Mouse (Mus musculus): ENCODE measurements at regions not wholly inside any gene's neighbourhood (a gene's known extent, or its start where the extent isn't known, plus 50 kb on each side); places are given as distances from the start of the nearest gene placed in this dataset.

- TF ChIP-seq POLR2A (IDR thresholded peaks at IDR 0.05; ENCODE audit: borderline replicate concordance, control insufficient read depth, low read depth, low read length) (no peak), CTCF (IDR thresholded peaks at IDR 0.05; ENCODE audit: control insufficient read depth, insufficient read depth, low read length) (no peak)
Observed at GRCm38 (mm10) chr2:74036043-74036442, 124.9 kb upstream of the Atp5g3 start.

Data from bone marrow, adult 2 months (tissue).